Mouse (Mus musculus): ENCODE measurements around the gene Gm10837.

The Gm10837 gene

DNA sequence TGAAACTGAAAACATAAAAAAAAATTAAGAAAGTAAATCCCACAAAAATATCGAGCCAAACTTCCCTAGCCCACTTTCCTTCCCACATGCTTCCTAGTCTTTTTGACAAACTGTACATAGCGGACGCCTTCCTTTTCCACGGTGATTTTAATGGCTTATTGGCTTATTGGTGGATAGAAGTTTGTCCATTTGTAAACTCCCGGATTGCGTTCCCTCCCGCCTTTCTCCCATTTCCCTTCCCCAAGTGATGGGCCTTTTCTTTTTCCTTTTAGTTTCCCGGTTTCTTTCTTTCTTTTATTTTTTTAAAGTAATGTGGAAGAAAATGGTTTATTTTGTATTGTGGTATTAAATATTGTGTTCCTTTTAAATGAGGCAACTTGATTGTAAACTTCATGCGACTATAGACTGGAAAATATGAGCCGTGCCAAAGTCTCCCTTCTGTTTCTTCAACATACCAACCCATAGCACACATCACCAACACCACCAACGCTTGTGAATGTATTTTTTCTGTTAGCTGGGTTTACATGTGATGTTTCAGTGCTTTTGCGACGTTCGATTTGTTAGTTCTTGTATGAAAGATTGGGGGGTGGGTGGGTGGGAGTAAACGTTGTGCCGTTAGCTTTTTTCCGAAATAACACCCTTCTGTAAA, 10.8 kb upstream of the Gm10837 start:
- DNase-seq = no peak

- no peak for DNase-seq
These were observed 10.0 kb upstream of the Gm10837 start for GRCm38 (mm10) chr14:122480355-122480754.

DNA sequence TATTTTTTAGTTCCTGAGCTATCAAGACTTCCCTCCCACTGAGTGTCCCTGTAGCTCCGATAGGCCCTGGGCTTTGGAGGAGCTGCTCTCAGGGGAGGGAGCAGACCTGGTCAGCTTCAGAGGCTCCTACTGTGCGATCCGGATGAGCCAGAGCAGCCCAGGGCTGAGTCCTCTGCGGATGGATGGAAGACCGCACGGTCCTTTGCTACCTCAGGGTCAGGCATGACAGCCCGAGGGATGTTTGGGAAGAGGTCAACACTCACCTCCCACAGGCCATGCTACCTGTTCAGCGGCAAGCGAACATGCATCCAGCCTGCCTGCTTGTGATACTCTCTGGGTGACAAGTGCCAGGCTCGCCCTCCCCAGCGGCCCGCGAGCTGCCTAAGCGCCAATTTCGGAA, 9.2 kb upstream of the Gm10837 start:
- DNase-seq = no peak

- no peak for DNase-seq
These were observed 8.0 kb upstream of the Gm10837 start for GRCm38 (mm10) chr14:122482081-122483023.

- no peak for DNase-seq
These were observed 7.4 kb upstream of the Gm10837 start for GRCm38 (mm10) chr14:122483024-122483385.

DNA sequence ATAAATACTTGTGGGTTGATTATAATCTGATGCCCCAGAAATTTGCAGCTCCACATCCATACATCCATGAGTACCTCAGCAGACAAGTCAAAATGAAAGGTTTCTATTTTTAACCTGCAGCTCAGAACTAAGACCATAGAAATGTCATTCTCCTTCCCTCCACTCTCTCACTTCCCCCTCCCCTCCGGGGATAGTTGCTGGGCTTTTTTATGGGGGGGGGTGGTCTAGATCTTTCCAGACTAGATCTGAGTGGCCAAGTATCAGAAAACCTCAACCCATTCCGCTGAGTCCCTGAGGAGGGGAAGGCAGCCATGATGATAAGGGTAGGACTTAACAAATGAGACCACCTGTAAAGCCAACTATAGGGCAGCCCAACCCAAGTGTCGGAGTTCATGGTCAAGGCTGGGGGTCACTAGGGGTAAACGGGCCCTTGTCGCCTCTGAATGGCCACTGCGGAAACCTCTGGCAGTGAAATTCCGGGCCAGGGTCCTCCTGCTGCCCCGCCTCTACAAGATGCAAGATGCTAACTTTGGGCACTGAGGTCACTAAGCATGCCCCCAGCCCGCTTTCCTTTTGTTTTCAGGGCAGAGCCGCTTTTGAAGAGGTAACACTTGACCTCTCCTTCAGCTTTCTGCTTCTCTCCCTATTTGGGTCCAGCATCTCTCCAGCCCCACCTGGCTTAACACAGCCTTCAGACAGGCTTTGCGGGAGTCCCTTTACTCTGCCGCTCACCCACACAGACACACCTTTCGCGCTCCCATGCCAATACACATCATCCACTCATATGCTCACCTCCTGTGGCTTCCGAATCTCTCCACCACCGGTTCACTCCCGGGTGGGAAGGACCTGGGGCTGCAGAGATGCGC, 6.6 kb upstream of the Gm10837 start:
- DNase-seq = no peak

- DNase-seq = no peak
These were observed 5.9 kb upstream of the Gm10837 start for GRCm38 (mm10) chr14:122484458-122484843.

DNA sequence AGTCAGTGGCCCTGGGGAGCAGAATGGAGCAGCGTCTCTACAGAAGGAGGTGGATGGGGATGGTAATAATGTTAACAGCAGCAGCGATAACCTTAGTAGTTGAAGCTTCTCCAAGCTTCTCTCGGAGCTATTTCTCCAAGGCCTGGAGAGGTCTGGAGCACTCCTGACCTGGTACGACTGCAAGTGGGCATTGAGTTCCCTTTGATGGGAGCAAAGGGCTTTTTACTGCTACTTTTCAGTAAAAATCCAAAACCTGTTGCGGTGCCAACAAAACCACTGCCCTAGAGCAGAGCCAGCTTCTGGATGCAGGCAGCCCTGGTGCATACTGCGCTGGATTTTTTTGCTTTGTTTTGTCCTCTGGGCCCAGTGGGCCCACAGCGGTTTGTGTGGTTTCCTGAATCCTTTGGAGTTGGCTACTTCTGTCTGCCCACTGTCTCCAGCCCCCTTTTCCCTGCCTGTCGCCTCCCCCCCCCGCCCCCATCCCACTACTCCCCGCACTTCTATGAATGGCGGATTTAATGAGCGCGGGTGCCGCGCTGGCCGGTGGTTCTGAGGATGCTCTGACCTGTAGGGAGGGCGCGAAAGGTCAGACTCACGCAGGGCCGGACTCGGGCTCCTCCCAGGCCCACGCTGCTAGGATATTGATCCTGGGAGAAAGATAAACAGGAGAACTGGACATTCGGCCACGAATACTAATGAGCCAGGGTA, 5.4 kb upstream of the Gm10837 start:
- no peak for DNase-seq

DNA sequence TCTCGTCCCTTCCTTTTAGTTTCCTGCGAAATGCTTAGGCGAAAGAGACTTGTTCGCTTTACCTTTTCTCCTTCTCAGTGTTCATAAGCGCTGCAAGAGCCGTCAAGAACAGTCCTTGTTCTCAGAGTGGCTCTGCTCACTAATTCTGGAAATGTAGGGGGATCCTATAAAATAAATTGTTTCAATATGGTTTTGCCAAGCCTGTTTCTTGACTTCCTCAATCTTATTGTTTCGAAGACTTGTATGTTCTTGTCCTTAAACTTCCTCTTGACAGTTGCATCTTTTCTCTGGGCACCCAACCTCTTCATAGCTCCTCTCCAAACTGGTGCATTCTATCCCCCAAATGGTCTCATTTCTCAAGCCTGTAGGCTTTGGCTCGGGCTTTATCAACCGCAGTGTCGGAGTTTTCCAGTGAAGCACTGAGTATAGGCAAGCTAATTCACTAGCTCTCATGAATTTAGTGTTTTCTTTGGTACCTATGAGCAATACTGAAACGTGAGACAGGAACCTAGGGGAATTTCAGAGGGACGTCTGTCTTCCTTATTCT, 4.7 kb upstream of the Gm10837 start:
- no peak for DNase-seq

DNA sequence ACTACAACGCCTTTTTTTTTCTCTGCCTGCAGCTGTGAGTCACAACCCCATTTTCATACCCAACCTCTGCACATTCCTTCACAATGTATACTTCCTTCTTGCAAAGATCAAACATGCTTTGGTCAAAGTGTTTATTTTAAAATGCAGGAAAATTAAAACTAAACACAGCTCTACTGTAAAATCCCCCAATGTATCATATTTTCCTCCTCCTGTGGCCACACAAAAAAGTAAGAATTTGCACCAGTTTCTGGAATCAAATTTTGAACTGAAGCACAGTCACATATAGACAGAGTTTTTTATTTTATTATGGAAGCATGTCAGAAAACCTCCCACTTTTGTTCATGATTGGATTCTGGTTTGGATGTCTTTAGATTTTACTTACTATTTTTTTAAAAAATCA, 3.8 kb upstream of the Gm10837 start:
- DNase-seq = no peak

DNA sequence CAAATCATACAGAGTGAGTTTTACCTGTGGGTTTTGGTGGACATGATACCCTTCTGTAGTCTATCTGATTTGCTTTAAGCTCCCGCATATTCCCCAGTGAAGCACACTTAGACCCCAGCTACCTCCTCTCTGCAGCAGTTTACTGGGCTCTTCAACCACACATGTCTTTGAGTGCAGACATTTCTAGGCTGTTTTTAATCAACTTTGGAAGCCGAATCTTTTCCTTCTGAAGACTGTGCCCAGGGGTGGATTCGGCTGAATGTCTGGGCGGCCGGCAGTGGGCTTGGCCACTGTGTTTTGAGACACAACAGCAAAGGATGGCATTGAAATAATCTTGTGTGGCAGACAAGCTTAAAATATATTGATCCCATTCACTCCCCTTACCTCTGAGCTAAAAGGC, 3.0 kb upstream of the Gm10837 start:
- no peak for DNase-seq

DNA sequence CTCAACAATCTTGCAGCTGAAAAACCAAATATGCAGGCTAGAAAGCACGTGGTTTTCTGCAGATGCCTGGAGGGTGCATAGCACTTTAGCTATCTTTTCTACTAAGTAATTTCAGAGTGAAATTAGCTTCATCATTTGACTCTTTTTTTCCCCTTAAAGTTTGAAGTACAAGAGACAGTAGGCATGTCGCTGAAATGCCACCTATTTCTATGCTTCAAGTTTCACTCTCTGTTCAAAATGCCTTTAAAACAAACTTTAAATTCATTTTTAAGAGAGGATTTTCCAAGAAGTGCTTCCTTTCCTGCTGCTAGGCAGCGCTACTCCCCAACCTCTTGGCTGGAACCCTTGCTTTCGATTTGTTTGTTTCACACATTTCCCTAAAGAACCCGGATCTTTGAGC, 1.3 kb upstream of the Gm10837 start:
- DNase-seq = no peak

- no peak for DNase-seq
These were observed 536 bp upstream of the Gm10837 start for GRCm38 (mm10) chr14:122489686-122490414.

GRCm38 (mm10) chr14:122491521-122491920, 1.1 kb downstream of the Gm10837 start:
- no peak for DNase-seq

GRCm38 (mm10) chr14:122492015-122492414, 1.6 kb downstream of the Gm10837 start:
- no peak for DNase-seq

GRCm38 (mm10) chr14:122509058-122509457, 18.7 kb downstream of the Gm10837 start:
- DNase-seq = no peak

GRCm38 (mm10) chr14:122511519-122511918, 21.1 kb downstream of the Gm10837 start:
- no peak for DNase-seq

GRCm38 (mm10) chr14:122513511-122514036, 23.2 kb downstream of the Gm10837 start:
- no peak for DNase-seq

GRCm38 (mm10) chr14:122528475-122528874, 38.1 kb downstream of the Gm10837 start:
- DNase-seq = no peak

DNA sequence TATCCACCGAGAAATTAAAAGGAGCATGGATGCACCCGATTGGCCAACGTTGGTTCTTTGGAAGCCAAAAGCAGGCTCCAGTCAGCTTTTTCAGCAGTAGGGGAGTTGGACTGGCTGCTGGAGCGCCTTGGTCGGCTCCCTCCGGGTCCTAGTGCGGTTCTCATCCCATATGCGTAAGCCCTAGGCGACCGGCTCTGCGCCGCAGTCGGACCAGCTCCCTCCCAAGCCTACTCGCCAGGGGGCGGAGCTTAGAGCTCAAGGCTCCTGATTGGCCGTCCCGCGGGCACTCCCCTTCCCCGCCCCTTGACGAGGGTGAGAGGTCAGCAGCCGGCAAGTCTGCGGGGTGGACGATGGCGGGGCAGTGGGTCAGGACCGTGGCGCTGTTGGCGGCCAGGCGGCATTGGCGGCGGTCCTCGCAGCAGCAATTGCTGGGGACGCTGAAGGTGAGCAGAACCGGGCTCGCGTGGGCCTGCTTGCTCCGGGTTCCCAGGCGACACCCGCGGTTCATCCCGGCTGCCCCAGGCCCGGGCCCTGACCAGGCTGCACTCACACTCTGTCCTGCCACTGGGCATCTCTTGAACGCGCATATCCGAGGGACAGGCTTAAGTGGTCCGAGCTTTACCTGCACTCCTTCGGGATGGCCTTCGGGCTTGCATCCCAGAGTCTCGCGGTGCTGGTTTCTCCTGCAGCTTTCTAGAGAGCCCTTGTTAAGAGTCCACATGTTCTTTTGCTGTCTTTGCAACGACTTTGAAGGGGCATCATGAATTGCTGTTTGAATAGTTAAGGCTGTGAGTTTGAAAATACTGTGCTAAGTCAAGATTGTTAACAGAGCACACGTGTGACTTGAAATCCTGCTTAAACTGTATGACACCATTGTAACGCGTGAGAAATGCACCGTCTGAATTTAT, 43.9 kb downstream of the Gm10837 start, which contains the start of gene Pcca:
Gene Pcca (plus strand): TSS at position 308 of the 908 bp plus-strand sequence.
- peak; percentile 98 for DNase-seq

Measured in lung, postnatal 36 days (tissue).